Mouse (Mus musculus) embryo, embryonic 11.5 days (tissue): ENCODE measurements around the gene Esm1.
"Not testable (repeated sequence)": the region's sequence is repeated elsewhere in the genome, so short reads cannot be mapped to it uniquely, and the experiment has no call there.

ENCODE experiments used
- DNase-seq: peaks from one replicate; pipeline ENCODE4 v3.0.0-alpha.2; 2012; ENCODE audit warnings: low read depth, low spot score

Gene Esm1

DNA sequence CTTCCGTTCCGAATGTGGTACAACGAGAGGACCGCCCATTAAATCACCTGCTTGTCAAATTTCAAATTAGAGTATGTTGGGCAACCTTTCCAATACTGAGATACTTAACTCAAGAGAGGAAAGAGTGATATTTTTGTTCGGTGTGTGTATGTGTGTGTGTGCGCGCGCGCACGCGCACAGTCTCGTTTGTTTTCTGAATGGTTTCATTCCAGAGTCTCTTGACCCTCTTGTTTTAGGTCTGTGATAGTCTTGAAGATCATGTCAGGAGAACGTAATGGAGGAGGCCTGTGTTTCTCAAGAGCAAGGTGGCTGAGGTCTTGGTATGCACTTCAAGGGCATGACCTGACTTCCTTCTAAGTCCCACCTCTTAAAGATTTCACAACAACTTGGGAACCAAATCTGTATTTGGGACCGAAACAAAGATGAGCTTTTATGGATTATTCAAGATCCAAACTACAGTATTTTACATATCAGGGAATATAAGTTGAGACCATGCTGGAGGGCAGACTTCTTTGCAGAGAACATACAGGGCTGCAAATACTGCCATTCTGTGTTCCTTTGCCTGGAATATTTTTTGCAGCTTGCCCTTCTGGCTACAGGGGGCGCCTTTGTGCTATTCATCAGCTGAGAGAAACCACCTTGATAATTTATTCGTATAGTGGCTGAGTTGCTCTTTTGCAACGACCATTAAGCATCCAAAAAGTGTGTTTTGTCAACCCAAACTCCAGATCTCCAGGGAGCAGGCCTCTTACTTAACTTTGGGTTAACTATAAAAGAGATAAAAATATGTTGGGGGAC, 18.4 kb downstream of the Esm1 start:
- no peak for DNase-seq

DNA sequence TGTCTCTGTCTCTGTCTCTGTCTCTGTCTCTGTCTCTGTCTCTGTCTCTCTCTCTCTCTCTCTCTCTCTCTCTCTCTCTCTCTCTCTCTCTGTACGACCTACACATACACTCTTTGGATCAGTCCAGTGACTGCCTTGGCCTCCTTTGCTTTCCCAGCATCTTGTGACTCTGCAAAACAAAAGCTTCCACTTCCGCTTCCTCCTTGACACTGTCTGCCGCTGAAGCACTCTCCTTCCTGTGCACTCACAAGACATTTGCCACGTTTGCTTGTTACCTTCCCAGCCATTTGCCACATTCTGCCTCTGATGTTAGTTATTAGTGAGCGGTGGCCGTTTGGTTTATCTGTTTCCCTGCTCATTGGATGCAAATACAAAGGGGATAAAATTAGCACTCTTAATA, 32.7 kb downstream of the Esm1 start:
- no peak for DNase-seq

DNA sequence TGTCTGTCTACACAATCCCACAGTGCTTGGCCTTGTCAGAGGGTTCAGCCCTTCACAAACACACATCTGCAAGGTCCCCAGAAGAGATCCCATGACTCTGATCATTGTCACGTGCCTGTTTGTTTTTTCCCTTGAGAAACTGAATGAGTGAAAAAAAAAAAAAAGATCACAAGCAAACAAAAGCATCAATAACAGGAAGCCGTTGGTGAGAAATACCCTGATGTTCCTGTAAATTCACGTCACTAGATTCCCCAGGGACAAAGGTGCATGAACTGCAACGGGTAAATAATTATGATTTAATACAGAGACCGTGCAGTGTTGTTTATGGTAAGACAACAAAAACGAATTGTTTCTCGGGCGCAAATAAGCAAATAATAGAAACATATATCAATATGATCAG, 35.6 kb downstream of the Esm1 start:
- no peak for DNase-seq

DNA sequence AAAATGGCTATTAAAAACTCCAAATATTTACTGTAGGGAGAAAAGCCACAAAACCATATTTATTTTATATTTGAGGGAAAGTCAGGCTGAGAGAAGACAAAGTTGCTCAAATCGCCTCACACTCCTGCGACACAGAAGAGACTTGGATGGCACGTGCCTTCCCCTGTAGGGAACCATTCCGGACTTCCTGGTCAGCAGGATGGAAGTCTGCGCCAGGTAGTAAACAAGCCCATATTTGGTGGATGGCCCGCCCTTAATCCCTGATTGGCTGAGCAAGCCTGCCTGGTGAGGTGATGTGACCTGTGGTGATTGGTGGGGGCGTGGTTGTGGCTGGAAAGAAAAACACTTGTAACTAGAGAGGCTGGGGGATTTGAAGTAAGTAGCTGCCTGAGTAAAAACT, 43.1 kb downstream of the Esm1 start:
- not testable (repeated sequence) for DNase-seq

DNA sequence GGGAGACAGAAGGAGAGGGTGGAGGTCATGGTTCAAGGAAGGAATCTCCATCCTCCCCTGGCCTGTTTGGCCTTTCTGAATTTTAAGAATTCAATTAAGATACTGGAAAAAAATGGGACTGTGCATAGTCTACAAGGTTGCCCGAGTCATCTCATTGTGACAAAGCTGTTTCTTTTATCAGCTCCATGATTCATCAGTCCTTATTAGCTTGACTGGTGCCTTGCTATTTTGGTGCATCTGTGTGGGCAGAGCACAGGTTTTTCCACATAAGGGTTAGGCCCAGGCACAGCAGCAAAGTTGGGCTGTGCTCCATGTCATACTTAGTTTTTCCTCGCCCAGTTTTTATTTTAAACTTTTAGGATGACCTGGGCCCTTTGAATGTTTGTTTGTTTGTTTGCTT, 47.3 kb downstream of the Esm1 start:
- DNase-seq = no peak

DNA sequence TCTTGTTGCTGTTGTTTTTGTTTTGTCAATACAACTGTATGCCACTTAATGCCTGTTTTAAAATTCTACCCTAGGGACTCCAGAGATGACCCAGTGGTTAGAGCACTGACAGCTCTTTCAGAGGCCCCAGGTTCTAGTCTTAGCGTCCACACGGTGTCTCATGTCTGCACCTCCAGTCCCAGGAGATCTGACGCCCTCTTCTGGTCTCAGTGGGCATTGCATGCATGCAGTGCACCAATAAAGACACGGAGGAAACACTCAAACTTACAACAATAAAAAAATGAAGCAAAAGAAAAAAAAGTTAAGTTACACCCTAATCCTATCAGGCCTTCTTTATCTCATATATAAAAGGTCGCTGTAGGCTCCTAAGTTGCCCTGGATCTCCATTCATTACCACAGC, 47.7 kb downstream of the Esm1 start:
- no peak for DNase-seq

DNA sequence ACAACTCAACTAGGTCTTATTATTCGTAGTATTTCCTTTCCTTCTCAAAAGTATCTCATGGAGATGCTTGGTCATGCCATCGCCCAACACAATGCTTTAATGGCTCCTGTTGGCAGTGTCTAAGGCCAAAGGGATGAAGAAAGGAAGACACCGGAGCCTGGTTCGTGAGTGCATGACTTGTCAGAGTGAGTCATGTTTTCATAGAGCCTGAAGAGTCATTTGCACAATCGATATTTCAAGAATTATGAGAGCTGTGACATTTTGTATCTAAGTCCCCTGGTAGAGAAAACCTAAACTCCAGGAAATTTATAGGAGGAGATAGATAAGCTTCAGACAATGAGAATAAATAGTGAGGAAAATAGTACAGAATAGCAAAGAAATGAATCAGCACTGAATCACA, 49.8 kb downstream of the Esm1 start:
- no peak for DNase-seq

DNA sequence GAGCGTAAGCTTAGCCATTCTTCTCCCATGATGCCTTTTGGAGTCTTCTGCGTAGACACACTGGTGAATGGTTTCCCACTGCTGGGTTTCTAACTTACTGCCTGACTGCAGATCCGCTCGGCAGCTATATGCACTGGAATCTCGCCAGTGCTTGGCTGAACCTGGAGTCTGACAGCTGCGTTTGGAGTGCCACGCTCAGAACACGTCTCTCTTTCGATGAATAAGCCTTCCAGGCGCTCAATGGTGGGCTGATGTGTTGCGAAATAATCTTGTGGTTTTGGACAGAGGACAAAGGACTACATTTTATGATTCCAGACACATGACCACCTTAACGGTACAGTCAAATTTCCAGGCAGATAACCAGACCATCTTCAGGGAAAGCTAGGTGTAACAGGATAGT, 53.4 kb downstream of the Esm1 start:
- no peak for DNase-seq

DNA sequence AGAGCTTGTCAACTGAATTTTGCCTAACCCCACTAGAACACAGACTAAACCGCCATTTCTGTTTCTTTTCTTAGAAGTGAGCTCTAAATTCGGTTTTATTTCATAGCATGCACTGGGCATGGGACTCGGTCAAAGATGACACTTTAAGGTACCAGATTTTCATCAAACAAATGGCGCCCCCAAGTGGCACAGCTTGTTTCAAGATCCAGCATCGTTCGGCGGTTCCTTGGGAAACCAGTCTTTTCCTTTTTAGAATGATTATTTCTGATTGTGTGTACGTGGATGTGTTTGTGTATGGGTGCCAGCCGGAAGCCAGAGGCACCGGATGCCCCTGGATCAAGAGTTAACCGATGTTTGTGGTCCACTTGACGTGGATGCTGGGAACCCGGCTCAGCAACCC, 55.8 kb downstream of the Esm1 start:
- DNase-seq = peak; percentile 32

DNA sequence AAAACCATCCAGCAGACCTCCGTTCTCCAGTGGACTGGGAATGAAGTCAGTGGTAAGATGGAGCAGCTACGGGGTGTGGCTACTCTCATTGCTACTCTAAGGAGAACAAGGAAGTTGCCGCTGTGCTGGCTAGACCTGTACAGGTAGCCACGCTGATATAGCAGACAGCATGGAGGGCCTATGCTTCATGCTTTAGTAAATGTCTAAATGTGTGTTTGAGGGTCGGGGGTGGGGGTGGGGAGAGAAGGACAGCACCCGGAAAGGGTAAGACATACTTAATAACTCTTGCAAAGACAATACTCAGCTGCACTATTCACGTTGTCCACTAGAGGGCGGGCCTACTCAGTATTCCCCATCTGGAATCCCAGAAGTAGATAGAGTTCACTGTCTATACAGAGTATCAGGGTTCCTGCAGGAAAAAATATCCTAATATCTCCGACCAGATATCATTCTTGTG, 57.1 kb downstream of the Esm1 start:
- peak; percentile 61 for DNase-seq

DNA sequence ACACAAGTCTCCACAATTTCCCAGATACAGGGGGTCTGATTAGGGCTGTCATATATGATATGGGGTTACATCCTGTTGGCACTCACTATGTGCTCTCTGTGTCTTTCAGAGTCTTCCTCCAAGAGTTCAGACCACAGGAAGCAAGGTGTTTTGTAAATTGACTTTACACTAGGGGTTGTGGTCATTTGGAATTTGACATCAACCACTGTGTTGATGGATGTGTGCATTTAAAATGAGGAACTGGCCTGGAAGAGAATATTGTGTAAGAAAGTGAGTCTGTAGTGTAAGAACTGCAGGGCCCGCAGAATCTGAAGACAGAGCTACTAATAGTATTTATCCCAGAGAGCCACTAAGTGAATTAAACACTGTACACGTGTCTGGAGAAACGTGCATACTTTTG, 57.7 kb downstream of the Esm1 start:
- no peak for DNase-seq
